Mouse (Mus musculus) 416B (cell line): Measurements from ENCODE around the gene Gsg1l2.

Source experiments
- DNase-seq: peaks from one replicate; pipeline ENCODE4 v3.0.0; 2011; ENCODE audit warnings: low read depth

Gene Gsg1l2

DNA sequence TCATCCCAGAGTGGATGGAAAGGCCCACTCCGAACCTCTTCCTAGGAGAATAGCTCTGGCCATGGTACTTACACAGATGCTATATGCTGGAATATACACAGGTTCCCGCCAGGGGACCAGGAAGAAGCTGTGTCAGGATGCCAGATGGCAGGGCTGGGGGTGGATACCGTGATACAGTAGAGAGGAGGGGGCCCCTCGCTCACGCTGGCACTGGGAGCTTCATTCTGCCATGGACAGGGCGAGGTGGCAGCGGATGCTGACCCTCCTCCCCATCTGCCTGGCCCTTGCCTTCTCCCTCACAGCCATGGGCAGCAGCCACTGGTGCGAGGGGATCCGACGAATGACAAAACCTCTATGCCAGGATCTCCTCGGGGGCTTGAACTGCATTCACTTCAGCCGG lies at the start of gene Gsg1l2:
Gene Gsg1l2, plus strand, starts transcription at position 230 of the 400 bp plus-strand sequence.
- DNase-seq = no peak

DNA sequence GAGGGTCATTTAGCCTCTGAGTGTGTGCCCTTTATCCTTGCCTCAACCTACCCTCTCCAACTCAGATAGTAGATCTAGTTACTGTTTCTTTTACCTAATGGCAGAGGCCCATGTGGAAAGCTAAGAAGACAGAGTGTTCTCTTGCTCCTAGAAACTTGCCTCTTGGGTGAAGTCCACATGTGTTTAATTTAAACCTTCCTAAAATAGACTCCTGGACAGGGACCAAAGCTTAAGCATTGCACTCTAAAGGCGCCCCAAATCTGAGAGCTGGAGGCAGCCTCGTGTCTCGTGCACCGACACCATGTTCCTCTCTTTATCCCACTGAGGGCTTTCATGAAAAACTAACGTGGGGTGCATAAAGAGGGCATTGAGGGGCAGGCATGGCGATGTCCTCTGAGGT lies 47.3 kb upstream of the Gsg1l2 start:
- DNase-seq = no peak

GRCm38 (mm10) chr11:67728726-67729125 lies 45.7 kb upstream of the Gsg1l2 start:
- no peak for DNase-seq

- no peak for DNase-seq
Observed at GRCm38 (mm10) chr11:67731056-67731455, 43.4 kb upstream of the Gsg1l2 start.

DNA sequence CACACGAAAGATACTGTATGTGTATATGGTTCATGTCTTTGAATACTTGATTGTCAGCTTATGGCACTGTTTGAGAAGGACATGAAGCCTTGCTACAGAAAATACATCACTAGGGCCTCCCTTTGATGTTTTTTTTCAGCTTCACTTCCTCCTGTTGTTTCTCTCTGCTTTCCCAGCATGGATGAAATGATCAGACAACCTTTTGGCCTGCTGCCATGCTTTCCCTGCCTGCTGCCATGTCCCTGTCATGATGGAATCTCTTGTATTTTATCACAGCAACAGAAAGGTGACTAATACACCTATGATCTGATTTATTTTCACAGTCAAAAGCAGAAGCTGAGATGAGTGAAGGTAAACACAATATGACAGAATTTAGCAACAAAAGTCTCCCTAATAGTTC lies 40.7 kb upstream of the Gsg1l2 start:
- no peak for DNase-seq

DNA sequence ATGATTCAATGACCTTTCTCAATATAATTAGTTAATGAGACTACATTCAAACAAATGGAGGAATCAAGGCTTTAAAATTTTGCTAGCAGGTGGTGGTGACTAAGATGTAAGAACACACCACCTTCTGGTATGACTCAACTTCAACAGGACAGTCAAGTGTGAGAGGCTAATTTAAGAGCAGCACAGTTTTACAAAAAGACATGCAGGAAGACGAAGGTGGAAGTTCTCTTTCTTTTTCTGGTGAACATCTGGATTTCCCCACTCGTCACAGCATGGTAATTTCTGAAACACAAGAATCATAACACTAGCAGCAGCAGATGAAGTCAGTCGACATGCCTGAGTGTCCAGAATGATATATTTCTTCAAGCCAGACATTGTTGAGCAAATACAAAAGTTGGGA lies 39.8 kb upstream of the Gsg1l2 start:
- DNase-seq = no peak

DNA sequence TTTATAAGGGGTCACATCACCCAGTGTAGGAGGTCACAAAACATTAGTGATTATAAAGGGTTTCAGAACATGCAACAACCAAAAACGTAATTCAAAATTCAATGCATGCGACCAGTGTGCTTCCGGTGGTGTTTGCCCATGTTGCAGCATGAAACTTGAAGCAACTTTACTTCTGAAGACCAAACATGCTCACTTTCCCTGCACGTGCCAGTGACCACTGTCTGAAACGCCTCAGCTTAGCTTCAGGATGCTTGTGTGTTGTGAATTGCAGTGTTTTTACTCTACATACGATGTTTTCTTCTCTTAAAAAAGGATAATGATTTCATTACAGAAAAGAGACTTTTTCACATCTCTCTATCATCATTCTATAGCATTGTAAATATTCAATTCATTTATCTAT lies 36.1 kb upstream of the Gsg1l2 start:
- no peak for DNase-seq

- DNase-seq = no peak
Observed at GRCm38 (mm10) chr11:67738846-67739490, 35.4 kb upstream of the Gsg1l2 start.

DNA sequence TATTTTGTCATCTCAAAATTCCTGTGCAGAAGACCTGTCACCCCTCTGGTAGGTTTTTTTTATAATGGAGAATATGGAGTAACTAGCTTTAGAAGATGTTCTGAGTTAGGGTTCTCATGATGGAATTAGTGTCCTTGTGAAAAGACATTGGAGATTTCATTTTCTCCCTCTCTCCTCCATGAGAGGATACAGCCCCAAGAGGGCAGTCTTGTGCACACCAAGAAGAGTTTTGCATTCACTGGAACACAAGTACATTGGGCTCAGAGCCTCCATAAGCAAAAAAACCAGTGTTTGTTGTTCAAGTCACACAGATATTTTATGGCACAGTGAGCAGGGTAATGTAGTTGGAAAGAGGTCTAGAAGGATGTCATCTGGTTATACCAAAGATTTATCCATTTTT lies 32.8 kb upstream of the Gsg1l2 start:
- no peak for DNase-seq

DNA sequence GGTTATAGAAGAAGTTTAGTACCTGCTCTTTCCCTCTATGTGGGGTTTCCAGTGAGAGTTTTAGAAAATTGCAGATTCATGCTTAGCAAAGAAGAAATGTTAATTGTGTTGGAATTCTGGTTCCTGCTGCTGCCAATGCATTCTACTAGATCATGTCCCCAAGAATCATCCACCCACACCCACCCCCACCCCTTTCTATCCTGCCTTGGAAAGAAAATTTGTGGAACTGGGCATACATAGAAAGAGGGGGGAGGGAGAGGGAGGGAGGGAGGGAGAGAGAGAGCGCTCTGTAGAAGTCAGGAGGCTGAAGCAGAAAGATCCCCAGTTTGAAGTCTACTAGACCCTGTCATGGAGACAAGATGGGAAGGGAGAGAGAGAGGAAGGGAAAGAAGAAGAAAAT lies 18.1 kb upstream of the Gsg1l2 start:
- no peak for DNase-seq

DNA sequence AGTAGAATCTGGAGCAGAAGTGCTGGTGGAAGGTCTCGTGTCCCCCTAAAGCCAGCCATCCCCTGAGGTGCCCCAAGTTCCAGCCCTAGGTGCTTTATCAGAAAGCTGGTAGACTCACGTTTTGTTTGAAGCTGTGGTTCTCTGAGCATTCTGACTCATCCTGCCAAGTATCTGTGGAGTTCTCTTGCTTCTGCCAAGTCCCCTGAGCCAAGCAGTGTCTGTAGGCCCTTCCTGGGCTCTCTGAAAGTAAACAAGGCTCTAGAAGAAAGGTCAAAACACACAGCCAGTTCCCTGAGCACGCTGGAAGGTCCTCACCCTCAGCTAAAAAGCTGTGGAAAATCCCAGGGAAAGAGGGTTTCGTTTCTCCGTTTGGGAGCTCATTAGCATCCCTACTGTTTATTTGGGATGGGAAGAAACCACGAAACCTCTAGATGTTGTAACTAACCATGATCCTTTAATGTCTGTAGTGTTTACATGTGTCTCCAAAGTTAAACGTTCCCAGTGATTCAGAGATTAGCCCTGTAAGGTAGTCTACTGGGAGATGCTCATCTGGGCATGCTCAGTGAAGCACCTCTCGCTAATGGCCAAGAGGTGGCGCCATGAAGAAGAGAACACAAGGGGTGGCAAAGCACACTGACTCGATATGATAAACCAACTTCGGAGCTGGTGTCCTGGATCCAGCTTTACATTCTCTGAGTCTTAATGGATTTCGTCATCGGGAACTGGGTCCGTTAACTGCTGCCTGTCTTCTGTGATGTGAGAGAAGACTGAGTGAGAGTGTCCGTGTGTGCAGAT lies 16.8 kb upstream of the Gsg1l2 start:
- DNase-seq = peak; percentile 10

DNA sequence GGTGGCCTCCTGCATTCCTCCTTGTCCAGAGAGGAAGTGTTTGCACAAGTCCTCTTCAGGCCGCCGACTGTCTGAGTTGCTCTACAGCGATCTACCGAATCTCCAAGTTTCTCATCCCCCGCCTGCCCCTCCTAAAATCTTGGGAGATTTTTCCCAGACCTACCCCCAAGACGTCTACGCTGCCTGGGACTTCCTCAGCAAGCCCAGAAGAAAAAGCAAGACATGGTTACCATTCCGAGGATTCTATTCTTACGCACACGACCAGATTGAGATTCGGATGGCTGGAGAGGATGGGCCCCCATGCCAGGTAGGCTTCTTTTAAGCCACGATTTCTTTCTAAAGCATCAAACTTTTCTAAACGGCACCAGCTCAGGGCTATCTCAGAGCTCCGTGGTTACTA lies 3.4 kb upstream of the Gsg1l2 start, which contains the start of gene Glp2r:
Gene Glp2r, minus strand, starts transcription at position 101 of the 400 bp plus-strand sequence.
- no peak for DNase-seq

GRCm38 (mm10) chr11:67771691-67772090 lies 2.7 kb upstream of the Gsg1l2 start:
- DNase-seq = no peak

- DNase-seq = peak; percentile 39
Observed at GRCm38 (mm10) chr11:67772577-67772976, 1.8 kb upstream of the Gsg1l2 start.

DNA sequence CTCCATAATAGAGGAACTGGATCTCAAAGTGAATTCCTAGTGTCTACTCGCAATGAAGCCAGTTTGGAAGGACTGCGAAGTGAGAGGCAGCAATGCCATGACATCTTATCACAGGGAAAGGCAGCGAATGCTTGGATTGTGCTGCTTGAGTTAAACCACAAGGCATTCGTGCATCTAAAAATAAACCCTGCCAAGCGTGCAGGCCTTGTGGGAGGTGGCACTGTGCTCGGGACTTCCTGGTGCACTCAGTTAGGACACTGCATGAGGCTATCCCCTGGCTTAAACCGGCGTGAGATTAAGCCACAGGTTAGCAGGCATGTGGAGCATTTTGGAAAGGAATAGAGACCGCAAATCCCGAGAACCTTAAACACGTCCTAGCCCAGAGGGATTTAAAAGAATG lies 15.8 kb downstream of the Gsg1l2 start:
- DNase-seq = no peak

GRCm38 (mm10) chr11:67797931-67798330 lies 23.5 kb downstream of the Gsg1l2 start, which contains the start of gene Dhrs7c:
Gene Dhrs7c, plus strand, starts transcription at chr11:67798187.
- no peak for DNase-seq

DNA sequence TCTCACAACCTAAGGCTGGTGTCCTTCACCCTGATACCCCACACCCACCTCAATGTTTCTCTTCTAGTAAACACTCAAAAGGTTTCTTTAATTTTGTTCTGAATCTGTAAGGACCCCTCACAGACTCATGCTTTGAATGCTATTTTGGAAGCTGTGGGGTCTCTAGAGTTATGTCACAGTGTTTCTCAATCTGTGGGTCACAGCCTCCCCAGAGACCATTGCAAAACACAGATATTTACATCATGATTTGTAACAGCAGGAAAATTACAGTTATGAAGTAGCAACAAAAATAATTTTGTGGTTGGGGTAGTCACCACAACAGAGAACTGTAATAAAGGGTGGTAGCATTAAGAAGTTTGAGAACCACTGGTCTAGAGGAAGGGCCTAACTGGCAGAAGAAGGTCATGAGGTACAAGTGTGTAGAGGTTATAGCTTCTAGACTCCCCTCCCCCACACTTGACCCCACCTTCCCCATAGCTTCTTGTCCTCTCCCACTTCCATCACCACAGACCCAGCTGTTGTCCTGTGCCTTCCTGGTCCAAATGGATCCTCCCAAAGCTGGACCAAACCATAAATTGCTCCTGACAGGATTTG lies 25.8 kb downstream of the Gsg1l2 start:
- peak; percentile 9 for DNase-seq

GRCm38 (mm10) chr11:67801169-67801568 lies 26.8 kb downstream of the Gsg1l2 start:
- DNase-seq = no peak

DNA sequence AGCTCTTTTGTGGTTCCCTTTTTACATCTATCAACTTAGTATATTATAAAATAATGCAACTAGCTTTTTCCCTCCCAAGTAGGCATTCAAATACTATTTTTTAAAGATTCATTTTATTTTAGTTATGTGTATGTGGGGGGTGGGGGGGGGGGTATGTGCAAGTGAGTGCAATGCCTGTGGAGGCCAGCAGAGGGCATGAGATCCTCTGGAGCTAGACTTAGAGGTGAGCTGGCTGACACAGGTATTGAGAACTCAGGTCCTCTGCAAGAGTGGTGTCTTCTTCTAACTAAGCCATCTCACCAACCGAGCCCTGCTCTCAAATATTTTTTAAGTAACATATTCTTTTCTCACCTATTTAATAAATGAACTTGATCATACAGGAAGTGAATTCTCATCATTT lies 31.1 kb downstream of the Gsg1l2 start:
- DNase-seq = peak; percentile 1

DNA sequence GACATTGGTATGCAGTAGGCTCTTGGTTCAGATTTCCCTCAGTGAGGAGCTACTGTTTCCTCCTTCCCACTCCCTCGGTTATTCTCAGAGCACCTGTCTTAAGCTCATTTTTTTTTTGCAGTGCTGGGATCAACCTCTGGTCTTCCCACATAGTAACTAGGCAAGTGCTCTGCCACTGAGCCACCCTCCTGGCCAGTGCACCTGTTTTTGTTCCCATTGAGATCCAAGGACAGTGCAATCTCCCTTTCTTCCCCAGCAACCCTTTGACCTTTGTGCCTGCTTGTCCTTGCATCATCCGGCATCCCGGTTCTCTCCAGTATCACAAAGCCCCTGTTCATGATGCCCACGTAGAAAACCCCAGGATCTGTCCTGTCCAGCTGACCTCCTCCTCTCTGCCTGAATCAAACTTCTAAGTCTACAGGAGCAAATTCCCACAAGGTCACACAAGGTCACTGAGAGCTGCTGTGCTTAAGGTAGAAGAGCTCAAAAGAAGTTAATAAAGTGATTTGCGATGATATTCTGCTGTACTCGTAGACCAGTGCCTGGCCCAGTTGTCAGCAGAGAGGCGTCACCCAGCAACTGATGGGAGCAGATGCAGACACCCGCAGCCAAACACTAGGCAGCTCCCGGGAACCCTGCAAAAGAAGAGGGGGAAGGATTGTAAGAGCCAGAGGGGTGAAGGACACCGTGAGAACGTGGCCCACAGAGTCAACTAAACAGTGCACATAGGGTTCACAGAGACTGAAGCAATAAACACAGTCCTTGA lies 32.6 kb downstream of the Gsg1l2 start:
- DNase-seq = no peak

- DNase-seq = no peak
Observed at GRCm38 (mm10) chr11:67808051-67808450, 33.6 kb downstream of the Gsg1l2 start.

GRCm38 (mm10) chr11:67811535-67811934 lies 37.1 kb downstream of the Gsg1l2 start:
- DNase-seq = peak; percentile 12
